Mouse (Mus musculus) layer of hippocampus, postnatal 14 days (tissue): ENCODE data around the gene Foxp4. TPM values are rescaled to one million over a fixed set of nuclear protein-coding genes. Genes with fewer than 3 reads are reported as not detected.

Experiments used
- DNase-seq, 2 experiments: peaks; one replicate each; pipeline ENCODE4 v3.0.0; 2021 to 2022; ENCODE audit warnings: low spot score in 2 of 2, mixed read lengths in 1 of 2
- long read RNA-seq, 2 experiments: library from polyadenylated mRNA; stranded (forward); transcript quantifications; one replicate each; pipeline ENCODE4 v2.0.0; 2021
- total RNA-seq, 2 experiments: library from RNA; stranded (reverse); gene quantifications; 2 replicates each; pipeline ENCODE4 v1.2.3; 2021

Gene Foxp4
- 10 to 100 TPM; 43.4 to 49.1 TPM for total RNA-seq
- long read RNA-seq, experiment 1, partial matches to known transcripts, result 16 of 17 reads
- long read RNA-seq, experiment 1, other reads (novel, unspliced or antisense), result 1 of 17 reads
- long read RNA-seq, experiment 2, partial matches to known transcripts, result 16 of 18 reads
- long read RNA-seq, experiment 2, other reads (novel, unspliced or antisense), result 2 of 18 reads

GRCm38 (mm10) chr17:47924383-47925339, at the start of gene Foxp4:
TSS of gene Foxp4 (minus strand) at chr17:47924645.
- DNase-seq, result peak; percentile 75 to 77

DNA sequence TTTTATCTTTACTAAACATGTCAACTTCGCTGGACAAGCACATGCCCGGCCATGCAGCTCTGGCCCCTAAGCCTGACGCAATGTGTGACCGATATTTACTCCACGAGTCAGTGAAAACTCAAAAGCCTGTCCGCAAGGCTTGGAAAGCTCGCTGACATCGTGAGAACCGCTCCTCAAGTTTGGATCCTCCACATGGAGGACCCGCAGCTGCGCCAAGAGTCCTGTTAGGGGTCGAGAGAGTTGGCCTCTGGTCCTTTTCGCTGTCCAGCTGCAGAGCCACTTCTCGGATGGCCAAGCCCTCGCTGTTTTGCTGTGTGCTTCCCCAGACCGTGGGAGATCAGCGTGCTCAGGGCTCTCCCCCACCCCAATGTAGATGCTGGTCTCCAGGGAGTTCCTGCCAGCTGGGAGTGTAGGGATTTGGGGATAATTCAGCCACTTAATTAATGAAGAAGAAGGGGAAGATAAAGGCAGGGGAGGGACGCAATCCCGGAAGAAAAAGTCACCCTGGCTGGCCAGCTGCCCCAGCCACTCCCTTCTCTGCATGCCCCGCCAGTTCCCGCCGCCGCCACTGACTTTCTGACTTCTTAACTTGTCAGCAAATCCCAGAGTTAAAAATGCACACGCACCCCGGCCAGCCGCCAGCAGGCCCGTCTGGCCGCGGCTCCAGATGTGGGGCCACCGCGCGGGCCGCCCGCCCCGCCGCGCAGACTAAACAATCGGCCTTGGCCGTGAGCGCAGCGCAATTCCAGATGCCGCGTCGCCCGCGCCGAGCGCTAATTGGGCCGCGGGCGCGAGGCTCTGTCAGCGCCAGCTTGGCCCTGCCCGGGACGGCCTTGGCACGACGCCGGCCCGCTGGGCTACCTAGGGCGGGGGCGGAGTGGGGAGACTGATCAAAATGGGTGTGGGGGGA, 49.4 kb upstream of the Foxp4 start:
- no peak for DNase-seq

GRCm38 (mm10) chr17:47965885-47966505, 41.5 kb upstream of the Foxp4 start:
- DNase-seq, result no peak

DNA sequence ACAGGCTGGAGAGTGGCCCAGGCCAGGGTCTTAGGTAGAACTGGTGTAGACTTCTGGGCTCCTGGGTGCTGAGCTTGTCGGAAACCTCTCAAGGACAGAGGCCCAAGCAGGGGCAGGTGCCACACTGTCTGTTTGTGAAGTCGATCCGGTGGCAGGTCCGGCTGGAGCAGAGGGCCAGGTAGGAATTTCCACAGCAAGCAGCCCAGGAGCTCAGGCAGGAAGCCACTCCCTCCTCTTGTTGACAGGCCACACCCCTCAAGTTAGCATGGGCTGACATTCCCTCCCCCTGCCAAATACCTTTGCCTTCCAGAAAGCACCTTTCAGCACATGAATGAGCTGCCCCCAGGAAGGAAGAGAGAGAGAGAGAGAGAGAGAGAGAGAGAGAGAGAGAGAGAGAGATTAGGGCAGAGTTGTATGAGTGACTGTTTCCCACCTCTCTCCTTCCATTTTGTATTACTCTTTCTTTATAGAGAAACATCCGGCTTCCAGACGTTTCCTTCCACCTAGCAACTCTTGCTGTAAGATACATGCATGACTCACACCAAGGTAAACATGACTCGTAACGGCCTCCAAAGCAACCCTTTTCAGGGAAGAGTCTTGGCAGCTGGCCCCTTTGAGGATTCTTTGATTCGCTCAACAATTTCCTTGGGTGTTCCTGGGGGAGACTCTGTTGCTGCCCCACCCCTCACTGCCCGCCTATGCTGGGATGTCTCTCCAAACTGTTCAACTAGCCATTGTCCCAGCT, 33.8 kb upstream of the Foxp4 start:
- DNase-seq, result no peak

- no peak for DNase-seq
Observed at GRCm38 (mm10) chr17:47956486-47956885, 32.0 kb upstream of the Foxp4 start.

GRCm38 (mm10) chr17:47955054-47955741, 30.8 kb upstream of the Foxp4 start:
- no peak for DNase-seq

DNA sequence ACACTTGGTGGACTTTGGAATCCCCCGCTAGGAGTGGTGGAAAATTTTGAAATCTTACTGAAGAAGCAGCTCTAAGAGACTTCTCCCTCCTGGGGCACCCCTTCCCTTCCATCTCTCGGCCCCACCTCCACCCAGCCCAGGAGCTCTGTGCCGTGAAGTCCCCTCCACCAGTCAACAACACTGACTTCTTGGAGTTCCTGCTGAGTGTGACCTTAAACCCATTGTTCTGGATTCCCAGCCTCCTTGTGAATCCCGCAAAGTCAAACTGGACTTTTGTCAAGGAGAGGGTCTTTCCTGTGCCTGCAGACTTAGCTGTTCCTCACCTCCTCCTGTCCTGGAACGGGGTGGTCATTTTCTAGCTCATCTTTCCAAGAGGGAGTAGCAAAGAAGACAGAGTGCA, 28.8 kb upstream of the Foxp4 start:
- DNase-seq, result no peak

DNA sequence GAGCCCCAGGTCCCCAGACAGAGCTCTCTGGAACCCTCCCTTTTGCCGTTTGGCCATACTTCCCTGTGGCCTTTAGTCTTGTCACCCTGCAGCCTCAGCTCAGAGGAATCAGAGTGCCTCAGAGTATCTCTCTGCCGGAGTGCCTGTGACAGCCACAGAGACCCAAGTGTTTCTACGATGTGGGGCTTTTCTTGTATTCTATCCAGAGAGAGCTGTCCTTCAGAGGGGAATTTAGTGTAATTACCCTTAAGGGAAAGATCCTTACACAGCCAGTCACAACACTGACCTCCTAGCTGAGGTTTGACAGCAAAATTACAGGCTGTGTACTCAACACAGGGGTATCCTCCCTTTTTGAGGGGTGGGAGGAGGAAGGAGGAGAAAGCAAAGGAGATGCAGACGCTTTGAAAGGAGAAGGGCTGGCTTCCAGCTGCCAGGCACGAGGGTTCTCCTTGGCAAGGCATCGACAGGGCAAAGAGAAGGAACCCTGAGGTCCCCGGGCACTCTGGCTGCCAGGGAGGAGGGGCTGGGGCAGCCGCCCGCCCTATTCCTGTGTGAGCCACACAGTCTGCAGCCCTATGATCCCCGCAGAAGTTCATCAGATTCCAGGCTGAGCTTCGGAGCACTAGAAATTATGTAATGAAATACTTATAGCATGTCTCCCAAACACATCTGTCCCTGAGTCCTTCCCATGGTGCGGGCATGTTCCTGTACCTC, 28.1 kb upstream of the Foxp4 start:
- no peak for DNase-seq

DNA sequence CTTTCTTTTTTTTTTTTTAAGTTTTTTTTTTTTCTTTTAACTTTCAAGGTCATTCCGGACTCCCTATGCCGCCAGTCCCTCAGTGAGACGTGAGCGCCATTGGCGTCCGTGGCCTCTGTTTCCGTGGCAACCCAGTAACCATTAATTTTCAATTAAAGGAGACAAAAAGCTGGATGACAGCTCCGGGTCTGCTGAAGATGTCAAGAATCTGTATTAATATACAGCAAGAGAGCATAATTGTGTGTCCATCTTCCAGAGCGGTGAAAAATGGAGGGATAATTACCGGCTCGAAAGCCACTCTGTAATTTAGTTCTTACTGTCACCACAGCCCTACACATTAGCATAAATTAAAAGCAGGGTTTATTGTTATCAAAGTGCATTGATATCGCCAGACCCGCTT, 27.0 kb upstream of the Foxp4 start:
- DNase-seq, result no peak

DNA sequence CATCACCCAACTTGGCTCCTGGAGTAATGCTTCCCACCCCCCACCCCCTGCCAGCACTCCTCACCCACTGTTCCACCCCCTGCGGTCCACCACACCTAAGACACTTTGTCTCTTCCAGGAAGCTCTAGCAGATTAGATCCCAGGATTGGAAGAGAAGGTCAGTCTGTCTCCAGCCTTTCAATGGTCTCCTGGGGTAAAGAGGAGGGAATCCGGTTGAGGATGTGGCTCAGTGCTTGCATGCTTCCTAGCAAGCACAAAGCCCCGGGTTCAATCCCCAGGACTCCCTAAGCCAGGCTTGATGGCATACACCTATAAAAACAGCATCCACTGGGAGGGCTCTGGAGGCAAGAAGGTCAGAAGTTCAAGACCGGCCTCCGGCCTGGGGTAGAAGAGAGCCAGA, 26.4 kb upstream of the Foxp4 start:
- DNase-seq, result no peak

DNA sequence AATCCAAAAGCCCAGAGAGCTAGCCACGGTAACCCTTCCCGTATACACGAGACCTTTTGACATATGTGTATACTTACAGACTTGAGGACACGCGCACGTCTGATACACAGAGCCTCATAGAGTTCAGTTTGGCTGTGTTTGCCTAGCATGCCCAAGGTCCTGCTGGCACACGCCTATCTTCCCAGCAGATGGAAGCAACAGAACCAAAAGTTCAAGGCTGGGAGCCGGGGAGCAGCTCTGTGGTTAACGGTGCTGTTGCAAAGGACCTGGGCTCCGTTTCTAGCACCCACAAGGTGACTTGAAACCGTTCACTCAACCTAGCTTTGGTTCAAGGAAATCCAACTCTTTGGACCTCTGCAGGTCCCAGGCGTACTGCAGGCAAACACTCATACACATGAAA, 25.0 kb upstream of the Foxp4 start:
- DNase-seq, result no peak

- DNase-seq, result no peak
Observed at GRCm38 (mm10) chr17:47948753-47949152, 24.3 kb upstream of the Foxp4 start.

- DNase-seq, result no peak
Observed at GRCm38 (mm10) chr17:47946921-47947420, 22.5 kb upstream of the Foxp4 start.

DNA sequence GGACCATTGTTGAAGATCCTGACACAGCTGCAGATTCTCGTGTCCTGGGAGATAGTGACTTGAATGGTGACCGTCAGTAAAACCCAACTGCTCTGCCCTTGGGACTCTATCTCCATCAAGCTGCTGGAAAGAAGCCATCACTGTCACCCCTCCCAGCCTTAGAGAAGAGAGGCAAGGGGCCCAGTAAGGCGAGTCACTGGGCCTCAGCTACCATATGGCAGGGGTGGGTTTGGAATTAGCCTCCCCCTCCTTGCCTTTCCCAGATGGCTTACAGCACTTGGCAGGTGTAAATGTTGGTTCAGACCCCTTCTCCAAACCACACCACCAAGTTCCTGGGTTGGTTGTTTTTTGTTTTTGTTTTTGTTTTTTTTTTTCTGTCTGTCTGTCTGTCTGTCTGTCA, 21.7 kb upstream of the Foxp4 start:
- DNase-seq, result no peak

GRCm38 (mm10) chr17:47943103-47943870, 18.8 kb upstream of the Foxp4 start:
- DNase-seq, result peak in 1 of 2 experiments; percentile 32

- DNase-seq, result no peak
Observed at GRCm38 (mm10) chr17:47942008-47942407, 17.6 kb upstream of the Foxp4 start.

- DNase-seq, result no peak
Observed at GRCm38 (mm10) chr17:47938839-47939238, 14.4 kb upstream of the Foxp4 start.
